Mouse (Mus musculus): ENCODE measurements at regions not wholly inside any gene's neighbourhood (a gene's known extent, or its start where the extent isn't known, plus 50 kb on each side); places are given as distances from the start of the nearest gene placed in this dataset.

DNA sequence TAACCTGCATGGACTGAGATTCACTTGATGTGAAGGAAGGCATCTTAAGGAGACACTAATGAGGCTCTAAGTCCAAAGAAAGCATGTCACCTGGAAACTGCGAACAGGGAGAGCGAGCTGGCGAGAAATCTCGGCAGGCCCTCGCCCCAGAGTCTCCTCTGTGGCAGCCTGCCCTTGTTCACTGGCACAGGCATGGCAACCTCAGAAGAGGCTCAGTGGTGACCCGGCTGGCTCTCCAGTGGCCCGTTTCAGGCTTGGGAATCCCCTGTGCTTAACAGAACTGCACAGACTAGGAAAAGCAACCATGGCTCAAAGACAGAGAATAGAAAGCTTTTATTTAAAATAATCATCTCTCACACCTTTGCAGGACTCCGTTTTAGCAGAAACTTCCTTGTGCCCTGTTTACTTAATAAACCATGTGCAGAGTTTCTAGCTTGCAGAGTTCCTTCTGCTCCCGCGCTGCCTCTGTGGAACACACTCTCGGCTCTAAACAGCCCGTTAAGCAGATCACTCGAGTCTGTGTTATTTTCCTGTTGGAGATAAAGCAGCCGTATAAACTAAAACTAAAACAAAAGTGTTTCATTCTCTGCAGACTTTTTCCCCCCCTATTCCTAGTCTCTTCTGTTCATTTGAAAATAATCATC, 316.2 kb upstream of the Adamts16 start:
- 49% methylated on average over 14 of the region's 14 CpGs for WGBS
- DNase-seq (ENCODE audit: low spot score) (peak; percentile 31), ATAC-seq (ENCODE audit: insufficient read depth, low FRiP score, low TSS enrichment) (no peak)
- no peaks in the 10 kb centered on the region for H3K27me3 ChIP-seq (ENCODE audit: control insufficient read depth, insufficient read depth, low read length)
- peak overlapping the region; percentile 19; the same call in 1 of the 2 replicates for H3K4me2 ChIP-seq (ENCODE audit: low read depth)
- H3K9me3 ChIP-seq (ENCODE audit: control insufficient read depth, low read length) = no peaks in the 10 kb centered on the region
- peaks cover 3% of the 10 kb centered on the region; the same call in 1 of the 2 replicates for H3K4me1 ChIP-seq (ENCODE audit: control insufficient read depth, insufficient read depth, low read length)
- no peak overlapping the region for H3K4me3 ChIP-seq (ENCODE audit: low read depth, low read length)
- no peaks in the 10 kb centered on the region for H3K36me3 ChIP-seq (ENCODE audit: control insufficient read depth, insufficient read depth, low read length)
- peak overlapping the region; percentile 61 for H3K27ac ChIP-seq (ENCODE audit: low read depth, low read length)
- H3K9ac ChIP-seq (ENCODE audit: low read length) = 0 out of 2 replicates have a peak overlapping the region, but pooled peaks have one; percentile 2

DNA sequence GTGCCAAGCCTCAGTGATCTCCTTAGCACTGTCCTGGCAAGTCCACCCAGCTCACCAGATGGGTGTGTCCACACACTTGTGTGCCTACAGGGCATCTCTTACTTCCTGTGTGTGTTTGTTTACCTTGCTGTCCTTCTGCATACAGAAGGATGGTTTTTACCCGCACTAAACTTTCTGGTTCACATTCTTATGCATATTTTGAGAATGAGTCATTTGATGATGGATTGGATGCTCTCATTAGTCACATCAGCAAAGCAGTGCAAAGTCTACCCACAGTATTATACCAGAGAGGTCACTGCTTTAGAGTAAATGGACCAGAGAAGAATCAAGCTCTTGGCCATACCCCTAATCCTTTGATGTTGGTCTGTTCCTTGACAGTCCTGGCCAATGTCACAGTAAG, 308.5 kb upstream of the Adamts16 start:
- Histone ChIP-seq H3K36me3 (ENCODE audit: control insufficient read depth, insufficient read depth, low read length) (no peaks in the 10 kb centered on the region), H3K27me3 (ENCODE audit: control insufficient read depth, insufficient read depth, low read length) (no peaks in the 10 kb centered on the region), H3K9me3 (ENCODE audit: control insufficient read depth, low read length) (no peaks in the 10 kb centered on the region), H3K4me3 (ENCODE audit: low read depth, low read length) (no peak overlapping the region), H3K9ac (ENCODE audit: low read length) (no peak overlapping the region), H3K4me1 (ENCODE audit: control insufficient read depth, insufficient read depth, low read length) (peaks cover 7% of the 10 kb centered on the region; the same call in 1 of the 2 replicates), H3K27ac (ENCODE audit: low read depth, low read length) (no peak overlapping the region), H3K4me2 (ENCODE audit: low read depth) (no peak overlapping the region)
- WGBS = 50% methylated on average over 1 of the region's 1 CpGs
- ATAC-seq (ENCODE audit: insufficient read depth, low FRiP score, low TSS enrichment) (no peak), DNase-seq (ENCODE audit: low spot score) (no peak)

DNA sequence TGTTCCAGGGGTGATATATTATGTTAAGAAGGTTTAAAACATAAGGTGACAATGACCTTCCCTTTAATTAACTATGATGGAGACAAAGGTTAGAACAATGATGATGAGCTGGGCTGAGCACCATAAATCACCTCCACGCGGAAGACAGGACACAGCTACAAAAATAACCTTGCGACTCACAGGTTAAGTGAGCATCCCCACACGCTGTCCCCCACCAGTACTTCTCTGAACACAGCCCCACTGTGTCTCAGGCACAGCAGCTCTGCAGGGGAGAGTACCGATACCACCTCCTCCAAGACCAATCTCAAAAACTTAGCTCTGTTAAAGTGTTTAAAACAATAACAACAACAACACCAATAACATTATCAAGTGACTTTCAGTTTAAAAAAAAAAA, 307.7 kb upstream of the Adamts16 start:
- Histone ChIP-seq H3K4me3 (ENCODE audit: low read depth, low read length) (no peak overlapping the region), H3K4me1 (ENCODE audit: control insufficient read depth, insufficient read depth, low read length) (peaks cover 7% of the 10 kb centered on the region; the same call in 1 of the 2 replicates), H3K9ac (ENCODE audit: low read length) (no peak overlapping the region), H3K36me3 (ENCODE audit: control insufficient read depth, insufficient read depth, low read length) (no peaks in the 10 kb centered on the region), H3K27ac (ENCODE audit: low read depth, low read length) (no peak overlapping the region), H3K4me2 (ENCODE audit: low read depth) (no peak overlapping the region), H3K9me3 (ENCODE audit: control insufficient read depth, low read length) (no peaks in the 10 kb centered on the region), H3K27me3 (ENCODE audit: control insufficient read depth, insufficient read depth, low read length) (no peaks in the 10 kb centered on the region)
- ATAC-seq (ENCODE audit: insufficient read depth, low FRiP score, low TSS enrichment) = peak; percentile 64; the same call in 1 of the 2 replicates
- WGBS = 22% methylated on average over 5 of the region's 5 CpGs
- DNase-seq (ENCODE audit: low spot score) = no peak

DNA sequence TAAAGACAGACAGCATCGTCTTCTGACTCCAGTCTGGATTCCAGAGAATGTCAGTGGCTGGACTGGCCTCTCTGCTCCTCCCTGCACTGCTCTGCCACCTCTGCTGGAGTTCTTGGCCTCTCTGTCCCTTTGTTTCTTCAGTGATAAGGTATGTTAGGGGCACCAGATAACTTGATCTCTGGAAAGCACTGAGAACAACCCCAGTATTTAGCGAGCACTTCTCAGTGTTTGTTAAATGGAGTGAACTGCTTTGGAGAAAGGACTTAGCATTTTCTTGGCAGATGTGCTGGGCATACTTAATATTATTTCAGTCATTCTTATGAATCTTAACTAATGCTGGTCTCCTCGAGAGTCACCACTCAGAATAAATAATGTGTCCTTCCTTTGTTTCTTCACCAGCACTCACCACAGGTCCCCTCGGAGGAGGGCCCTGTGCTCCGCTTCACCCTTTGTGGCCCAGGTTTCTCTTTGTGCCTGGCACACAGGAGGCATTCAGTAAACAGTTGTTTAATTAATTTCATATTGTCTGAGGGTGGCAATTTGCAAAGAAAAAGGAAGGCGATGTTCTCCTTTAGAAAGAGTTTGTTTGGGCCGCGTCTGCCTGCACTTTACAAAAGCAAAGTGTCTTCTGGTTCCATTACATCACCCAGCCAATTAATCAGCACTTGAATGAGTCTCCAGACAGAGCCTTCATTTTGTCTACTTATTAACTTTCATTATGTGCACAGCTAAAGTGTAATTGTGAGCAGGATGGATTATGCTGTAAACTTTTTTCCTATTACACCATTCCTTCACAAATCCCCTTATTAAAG, 307.1 kb upstream of the Adamts16 start:
- ATAC-seq (ENCODE audit: insufficient read depth, low FRiP score, low TSS enrichment) (peak; percentile 88), DNase-seq (ENCODE audit: low spot score) (peak; percentile 60)
- Histone ChIP-seq H3K27ac (ENCODE audit: low read depth, low read length) (peak overlapping the region; percentile 36; the same call in 1 of the 2 replicates), H3K4me2 (ENCODE audit: low read depth) (no peak overlapping the region), H3K36me3 (ENCODE audit: control insufficient read depth, insufficient read depth, low read length) (no peaks in the 10 kb centered on the region), H3K9me3 (ENCODE audit: control insufficient read depth, low read length) (no peaks in the 10 kb centered on the region), H3K4me1 (ENCODE audit: control insufficient read depth, insufficient read depth, low read length) (peaks cover 7% of the 10 kb centered on the region; the same call in 1 of the 2 replicates), H3K9ac (ENCODE audit: low read length) (no peak overlapping the region), H3K4me3 (ENCODE audit: low read depth, low read length) (no peak overlapping the region), H3K27me3 (ENCODE audit: control insufficient read depth, insufficient read depth, low read length) (no peaks in the 10 kb centered on the region)
- WGBS = 22% methylated on average over 8 of the region's 8 CpGs

DNA sequence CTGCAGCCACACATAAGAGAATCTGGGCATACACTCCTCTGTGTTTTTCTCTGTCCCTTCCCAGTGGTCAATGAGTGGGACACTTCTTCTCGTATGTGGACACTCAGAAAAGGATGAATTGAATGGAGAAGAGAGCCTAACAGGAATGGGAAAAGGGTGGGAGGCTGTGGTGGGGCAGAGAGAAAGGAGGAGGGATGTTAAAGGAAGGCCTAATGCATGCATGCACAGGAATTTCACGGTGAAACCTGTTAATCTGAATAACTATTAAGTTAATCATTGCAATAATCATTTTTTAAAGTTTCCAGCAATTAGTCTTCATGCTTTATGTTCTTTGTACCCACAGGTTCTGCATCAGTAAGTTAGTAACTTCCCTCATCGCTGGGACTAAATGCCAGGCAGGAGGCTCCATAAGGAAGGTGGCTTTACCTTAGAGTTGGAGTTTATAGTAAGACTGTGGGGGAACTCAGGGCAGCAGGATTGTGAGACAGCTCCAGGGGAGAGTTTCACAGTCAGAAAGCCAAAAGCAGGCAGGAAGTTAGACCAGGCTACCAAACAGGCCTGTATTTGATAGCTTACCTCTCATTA, 305.3 kb upstream of the Adamts16 start:
- H3K27ac ChIP-seq (ENCODE audit: low read depth, low read length) = no peak overlapping the region
- no peak overlapping the region for H3K4me3 ChIP-seq (ENCODE audit: low read depth, low read length)
- no peak overlapping the region for H3K9ac ChIP-seq (ENCODE audit: low read length)
- WGBS = 83% methylated on average over 3 of the region's 3 CpGs
- no peaks in the 10 kb centered on the region for H3K9me3 ChIP-seq (ENCODE audit: control insufficient read depth, low read length)
- ATAC-seq (ENCODE audit: insufficient read depth, low FRiP score, low TSS enrichment) = no peak
- H3K36me3 ChIP-seq (ENCODE audit: control insufficient read depth, insufficient read depth, low read length) = no peaks in the 10 kb centered on the region
- no peak overlapping the region for H3K4me2 ChIP-seq (ENCODE audit: low read depth)
- no peaks in the 10 kb centered on the region for H3K27me3 ChIP-seq (ENCODE audit: control insufficient read depth, insufficient read depth, low read length)
- no peak for DNase-seq (ENCODE audit: low spot score)
- peaks cover 7% of the 10 kb centered on the region; the same call in 1 of the 2 replicates for H3K4me1 ChIP-seq (ENCODE audit: control insufficient read depth, insufficient read depth, low read length)

DNA sequence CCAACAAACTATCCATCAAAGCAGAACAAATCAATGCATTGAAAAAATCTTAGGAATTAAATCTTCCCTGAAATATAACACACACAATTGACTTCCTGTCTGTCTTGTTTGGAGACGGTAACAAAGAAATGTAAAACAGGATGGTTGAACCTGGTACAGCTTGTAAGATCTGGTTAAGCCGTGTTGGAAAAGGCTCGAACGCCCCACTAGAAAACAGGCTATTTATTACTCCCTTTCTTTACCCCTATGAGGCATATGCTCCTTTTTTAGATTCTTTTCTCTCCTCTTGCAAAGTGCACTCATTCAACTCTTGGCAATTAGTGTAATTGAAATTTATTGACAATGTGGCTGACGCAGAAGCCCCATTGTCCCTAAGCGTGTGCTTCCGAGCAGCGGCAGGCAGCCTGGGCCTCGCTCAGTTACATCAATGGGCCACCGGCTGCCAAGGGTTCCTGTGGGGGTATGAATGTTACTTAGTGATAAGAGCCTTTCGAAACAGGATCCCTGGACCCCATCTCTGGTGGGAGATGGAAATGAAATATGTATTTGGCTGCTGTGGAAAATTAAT, 297.2 kb upstream of the Adamts16 start:
- Histone ChIP-seq H3K4me1 (ENCODE audit: control insufficient read depth, insufficient read depth, low read length) (peaks cover 5% of the 10 kb centered on the region; the same call in 1 of the 2 replicates), H3K4me2 (ENCODE audit: low read depth) (no peak overlapping the region), H3K9me3 (ENCODE audit: control insufficient read depth, low read length) (no peaks in the 10 kb centered on the region), H3K27ac (ENCODE audit: low read depth, low read length) (no peak overlapping the region), H3K36me3 (ENCODE audit: control insufficient read depth, insufficient read depth, low read length) (no peaks in the 10 kb centered on the region), H3K9ac (ENCODE audit: low read length) (no peak overlapping the region), H3K27me3 (ENCODE audit: control insufficient read depth, insufficient read depth, low read length) (no peaks in the 10 kb centered on the region), H3K4me3 (ENCODE audit: low read depth, low read length) (no peak overlapping the region)
- WGBS = 42% methylated on average over 11 of the region's 11 CpGs
- DNase-seq (ENCODE audit: low spot score) = peak; percentile 59
- peak; percentile 76; the same call in 1 of the 2 replicates for ATAC-seq (ENCODE audit: insufficient read depth, low FRiP score, low TSS enrichment)

DNA sequence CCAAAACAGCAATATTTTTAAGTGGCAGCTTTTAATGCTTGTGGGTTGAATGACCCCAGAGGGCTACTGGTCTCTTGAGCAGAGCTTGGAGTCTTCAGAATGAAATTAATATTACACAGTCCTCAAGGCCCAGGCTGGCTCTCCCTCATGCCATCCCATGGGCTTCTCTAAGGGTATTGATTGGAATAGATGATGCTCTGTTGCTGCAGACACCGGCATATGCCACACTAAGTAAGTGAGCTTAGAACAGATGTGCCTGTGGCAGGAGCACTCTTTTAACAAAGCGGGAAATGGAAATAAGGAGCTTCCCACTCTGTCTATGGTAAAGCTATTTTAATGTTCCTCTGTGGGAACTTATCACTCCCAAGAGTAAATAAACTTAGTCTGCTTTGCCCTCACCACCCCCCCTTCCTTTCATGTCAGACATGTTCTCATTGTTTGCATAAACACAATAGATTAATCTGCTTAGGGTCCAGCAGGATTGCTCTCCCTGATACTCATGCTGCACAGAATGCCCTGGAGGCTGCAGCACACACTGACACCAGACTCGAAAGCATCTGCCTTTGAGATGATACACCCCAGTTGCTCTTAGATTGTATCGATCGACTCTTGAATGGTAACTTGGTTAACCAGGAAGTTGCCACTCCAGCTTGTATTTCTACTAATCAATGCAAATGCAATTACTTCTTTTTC, 294.5 kb upstream of the Adamts16 start:
- Histone ChIP-seq H3K27ac (ENCODE audit: low read depth, low read length) (no peak overlapping the region), H3K4me3 (ENCODE audit: low read depth, low read length) (no peak overlapping the region), H3K36me3 (ENCODE audit: control insufficient read depth, insufficient read depth, low read length) (no peaks in the 10 kb centered on the region), H3K9me3 (ENCODE audit: control insufficient read depth, low read length) (no peaks in the 10 kb centered on the region), H3K4me2 (ENCODE audit: low read depth) (no peak overlapping the region), H3K9ac (ENCODE audit: low read length) (no peak overlapping the region), H3K4me1 (ENCODE audit: control insufficient read depth, insufficient read depth, low read length) (peaks cover 5% of the 10 kb centered on the region; the same call in 1 of the 2 replicates), H3K27me3 (ENCODE audit: control insufficient read depth, insufficient read depth, low read length) (no peaks in the 10 kb centered on the region)
- 67% methylated on average over 5 of the region's 5 CpGs for WGBS
- ATAC-seq (ENCODE audit: insufficient read depth, low FRiP score, low TSS enrichment) (peak; percentile 48), DNase-seq (ENCODE audit: low spot score) (no peak)

DNA sequence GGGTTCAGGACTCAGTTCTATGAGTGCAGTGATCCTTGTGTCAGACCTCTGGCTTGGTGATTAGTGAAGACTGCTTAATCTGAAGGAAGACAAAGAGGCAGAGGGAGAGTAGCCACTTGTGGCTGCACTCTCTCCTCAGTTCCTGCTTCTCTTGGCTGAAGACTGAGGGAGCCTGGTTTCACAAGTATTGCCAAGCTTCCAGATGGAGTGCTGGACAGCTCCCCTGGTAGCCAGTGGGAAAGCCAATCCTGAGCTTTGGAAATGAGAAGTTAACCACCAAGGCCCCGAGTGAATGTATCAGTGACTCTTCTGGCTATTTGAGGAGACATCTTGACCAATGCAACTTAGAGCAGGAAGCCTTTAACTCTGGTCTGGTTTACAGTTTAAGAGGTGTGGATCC, 279.9 kb upstream of the Adamts16 start:
- DNase-seq (ENCODE audit: low spot score) = peak; percentile 40
- Histone ChIP-seq H3K27me3 (ENCODE audit: control insufficient read depth, insufficient read depth, low read length) (no peaks in the 10 kb centered on the region), H3K9me3 (ENCODE audit: control insufficient read depth, low read length) (no peaks in the 10 kb centered on the region), H3K9ac (ENCODE audit: low read length) (no peak overlapping the region), H3K27ac (ENCODE audit: low read depth, low read length) (no peak overlapping the region), H3K4me1 (ENCODE audit: control insufficient read depth, insufficient read depth, low read length) (no peaks in the 10 kb centered on the region), H3K36me3 (ENCODE audit: control insufficient read depth, insufficient read depth, low read length) (no peaks in the 10 kb centered on the region), H3K4me2 (ENCODE audit: low read depth) (no peak overlapping the region), H3K4me3 (ENCODE audit: low read depth, low read length) (no peak overlapping the region)
- 30% methylated on average over 1 of the region's 1 CpGs for WGBS
- no peak for ATAC-seq (ENCODE audit: insufficient read depth, low FRiP score, low TSS enrichment)
